Comparison of ENCODE assay signal across 11 mouse cellular contexts in genomic region chr6:143190838-143191476, GRCm38 (mm10). TPM values are rescaled to one million over a fixed set of nuclear protein-coding genes. Genes with fewer than 3 reads are reported as not detected.
A peak's percentile ranks its signal among the peaks of the same experiment; 100 is the strongest.
DNase-seq lines count a peak whose midpoint lies in the region; ATAC-seq and TF ChIP-seq lines count a peak whose summit lies in the region.
"Had no signal": no experiment of that assay in that cellular context is flagged by ENCODE, and none has a peak within 500 bp of the region (broad histone marks: within the 10 kb centered on the region; RNA-seq: fewer than 3 reads in every experiment).

No protein-coding gene starts in this region.

- peak; percentile 76 for DNase-seq in heart, adult 11 months
- DNase-seq in layer of hippocampus, adult 11-12 months (ENCODE audit: low spot score), result peak; percentile 37
- no peak for DNase-seq in layer of hippocampus, adult 9-10 months (ENCODE audit: low spot score)
- no peak for DNase-seq in lung, adult 2 months
- DNase-seq in natural killer cell, adult 2 months (ENCODE audit: low spot score in 2 of 2), result no peak
- DNase-seq: heart, adult 2 months had no signal

- H3K9ac ChIP-seq in heart, embryonic 12.5 days, result no peak overlapping the region
- no peak overlapping the region for H3K9ac ChIP-seq in lung, embryonic 16.5 days (ENCODE audit: low read length)
- H3K9ac ChIP-seq in embryonic facial prominence, embryonic 13.5 days, result no peak overlapping the region
- H3K9ac ChIP-seq: liver, embryonic 14.5 days had no signal

- no peak for TF ChIP-seq CTCF in lung, adult 2 months (IDR thresholded peaks at IDR 0.05; ENCODE audit: insufficient read depth, low read length)

- H3K4me3 ChIP-seq in heart, embryonic 12.5 days, result no peak overlapping the region
- no peak overlapping the region for H3K4me3 ChIP-seq in lung, embryonic 16.5 days (ENCODE audit: low read length)
- H3K4me3 ChIP-seq in lung, adult 2 months (replicated peaks; ENCODE audit: extremely low read depth, low read depth, low read length), result no peak overlapping the region
- no peak overlapping the region for H3K4me3 ChIP-seq in embryonic facial prominence, embryonic 13.5 days
- H3K4me3 ChIP-seq: heart, adult 2 months; hindbrain, embryonic 10.5 days had no signal

- TF ChIP-seq POLR2A in lung, adult 2 months (IDR thresholded peaks at IDR 0.05; ENCODE audit: borderline replicate concordance, extremely low read depth, low read depth, low read length), result no peak

- H3K9me3 ChIP-seq in heart, embryonic 12.5 days (replicated peaks), result no peaks in the 10 kb centered on the region
- no peaks in the 10 kb centered on the region for H3K9me3 ChIP-seq in lung, embryonic 16.5 days (ENCODE audit: control insufficient read depth, low read length)
- H3K9me3 ChIP-seq in embryonic facial prominence, embryonic 13.5 days, result no peaks in the 10 kb centered on the region
- H3K9me3 ChIP-seq: hindbrain, embryonic 10.5 days had no signal

- H3K27ac ChIP-seq in heart, embryonic 12.5 days (ENCODE audit: poor library complexity, severe bottlenecking), result no peak overlapping the region
- H3K27ac ChIP-seq in lung, embryonic 16.5 days (ENCODE audit: low read length), result peak overlapping the region; percentile 44
- H3K27ac ChIP-seq in embryonic facial prominence, embryonic 13.5 days, result peak overlapping the region; percentile 66; the same call in 1 of the 2 replicates
- H3K27ac ChIP-seq: heart, adult 2 months; liver, embryonic 14.5 days had no signal

- no peaks in the 10 kb centered on the region for H3K27me3 ChIP-seq in heart, embryonic 12.5 days (replicated peaks)
- H3K27me3 ChIP-seq in lung, embryonic 16.5 days (ENCODE audit: control insufficient read depth, insufficient read depth, low read depth, low read length), result no peaks in the 10 kb centered on the region
- no peaks in the 10 kb centered on the region for H3K27me3 ChIP-seq in embryonic facial prominence, embryonic 13.5 days

- ATAC-seq in heart, embryonic 12.5 days (ENCODE audit: insufficient number of reproducible peaks, low FRiP score), result no peak
- ATAC-seq in lung, embryonic 16.5 days (ENCODE audit: low read depth), result peak; percentile 43; the same call in 1 of the 2 replicates
- no peak for ATAC-seq in embryonic facial prominence, embryonic 13.5 days (ENCODE audit: insufficient number of reproducible peaks, insufficient read depth, low FRiP score, low TSS enrichment, low read depth)

- no peak overlapping the region for H3K4me2 ChIP-seq in heart, embryonic 12.5 days
- no peak overlapping the region for H3K4me2 ChIP-seq in lung, embryonic 16.5 days (ENCODE audit: low read depth, low read length)
- H3K4me2 ChIP-seq in embryonic facial prominence, embryonic 13.5 days, result no peak overlapping the region

- peaks cover 19% of the 10 kb centered on the region for H3K36me3 ChIP-seq in heart, embryonic 12.5 days
- peaks cover 4% of the 10 kb centered on the region; the same call in 1 of the 2 replicates for H3K36me3 ChIP-seq in lung, embryonic 16.5 days (ENCODE audit: control insufficient read depth, insufficient read depth, low read length)
- H3K36me3 ChIP-seq in embryonic facial prominence, embryonic 13.5 days, result peaks cover 18% of the 10 kb centered on the region

- WGBS in heart, embryonic 12.5 days, result 75% methylated on average over 7 of the region's 7 CpGs
- 52% methylated on average over 7 of the region's 7 CpGs for WGBS in lung, embryonic 16.5 days
- WGBS in lung, adult 2 months, result 52% methylated on average over 7 of the region's 7 CpGs
- WGBS in embryonic facial prominence, embryonic 13.5 days, result 64% methylated on average over 7 of the region's 7 CpGs

- H3K4me1 ChIP-seq in heart, embryonic 12.5 days (replicated peaks), result peaks cover 25% of the 10 kb centered on the region
- peaks cover 7% of the 10 kb centered on the region for H3K4me1 ChIP-seq in lung, embryonic 16.5 days (replicated peaks; ENCODE audit: control insufficient read depth, insufficient read depth, low read length)
- peaks cover 13% of the 10 kb centered on the region for H3K4me1 ChIP-seq in lung, adult 2 months (ENCODE audit: control insufficient read depth, insufficient read depth, low read length)
- H3K4me1 ChIP-seq in embryonic facial prominence, embryonic 13.5 days, result peaks cover 28% of the 10 kb centered on the region

RNA-seq across cellular contexts. Expression of gene Etnk1, which starts 23.9 kb away (rescaled TPM):
- 23.5 and 24.0 TPM in 2 replicates for polyA plus RNA-seq in heart, embryonic 12.5 days (2016; fragmentation: Nextera tagmentation; extraction: Ambion mirVana)
- 13.9 and 14.1 TPM in 2 replicates for polyA plus RNA-seq in lung, embryonic 16.5 days (2015; fragmentation: Nextera tagmentation; extraction: Ambion mirVana)
- polyA plus RNA-seq in lung, adult 2 months (2012; rRNA removed), result 25.9 and 38.7 TPM in 2 replicates
- polyA plus RNA-seq in embryonic facial prominence, embryonic 13.5 days (2015; fragmentation: Nextera tagmentation; extraction: Ambion mirVana), result 22.5 and 26.6 TPM in 2 replicates

Comparison
In these comparisons a context has a peak if more than half of its experiments do, and no peak if none do; other contexts are left out.
1. DNase-seq: peak in heart, adult 11 months (single experiment) and layer of hippocampus, adult 11-12 months (single experiment); none in layer of hippocampus, adult 9-10 months (single experiment), lung, adult 2 months (single experiment) and natural killer cell, adult 2 months (0 of 2).